Mouse (Mus musculus) T-helper 17 cell (primary cell): ENCODE results near the gene Erbb4.
"Not testable (repeated sequence)": the region's sequence is repeated elsewhere in the genome, so short reads cannot be mapped to it uniquely, and the experiment has no call there.

Experiments
- in situ Hi-C, 2 experiments: fragments of 300-600 bp; cut with MboI, MseI; formaldehyde crosslinking; loops; 1 replicate in 1 of 2; 2 replicates in 1 of 2; pipeline ENCODE4 v1.15.1; 2025; ENCODE audit warnings: high pct_unique_total_duplicates in 2 of 2

Erbb4 gene

GRCm38 (mm10) chr1:68872976-68873634, 234.8 kb downstream of the Erbb4 start:
- in situ Hi-C loops, result no loop called here

- in situ Hi-C loops, result no loop called here
Measured at GRCm38 (mm10) chr1:68860341-68860740, 247.5 kb downstream of the Erbb4 start.

GRCm38 (mm10) chr1:68859480-68859879, 248.4 kb downstream of the Erbb4 start:
- in situ Hi-C loops, result no loop called here

GRCm38 (mm10) chr1:68839352-68839751, 268.5 kb downstream of the Erbb4 start:
- in situ Hi-C loops, result no loop called here

- in situ Hi-C loops, result no loop called here
Measured at GRCm38 (mm10) chr1:68834686-68835085, 273.2 kb downstream of the Erbb4 start.

- in situ Hi-C loops, result no loop called here
Measured at GRCm38 (mm10) chr1:68832101-68832500, 275.8 kb downstream of the Erbb4 start.

- in situ Hi-C loops, result no loop called here
Measured at GRCm38 (mm10) chr1:68831575-68831974, 276.3 kb downstream of the Erbb4 start.

- in situ Hi-C loops, result no loop called here
Measured at GRCm38 (mm10) chr1:68830501-68831239, 277.2 kb downstream of the Erbb4 start.

GRCm38 (mm10) chr1:68823116-68823644, 284.7 kb downstream of the Erbb4 start:
- in situ Hi-C loops, result no loop called here

GRCm38 (mm10) chr1:68806711-68807110, 301.1 kb downstream of the Erbb4 start:
- in situ Hi-C loops, result no loop called here

GRCm38 (mm10) chr1:68787409-68788015, 320.3 kb downstream of the Erbb4 start:
- in situ Hi-C loops, result no loop called here

- in situ Hi-C loops, result no loop called here
Measured at GRCm38 (mm10) chr1:68780653-68781052, 327.2 kb downstream of the Erbb4 start.

GRCm38 (mm10) chr1:68780032-68780431, 327.8 kb downstream of the Erbb4 start:
- in situ Hi-C loops, result no loop called here

GRCm38 (mm10) chr1:68766095-68766494, 341.8 kb downstream of the Erbb4 start:
- in situ Hi-C loops, result not testable (repeated sequence)

GRCm38 (mm10) chr1:68762456-68762855, 345.4 kb downstream of the Erbb4 start:
- in situ Hi-C loops, result no loop called here

GRCm38 (mm10) chr1:68748976-68749375, 358.9 kb downstream of the Erbb4 start:
- in situ Hi-C loops, result no loop called here

- in situ Hi-C loops, result no loop called here
Measured at GRCm38 (mm10) chr1:68681478-68681877, 426.4 kb downstream of the Erbb4 start.

- in situ Hi-C loops, result no loop called here
Measured at GRCm38 (mm10) chr1:68674667-68675066, 433.2 kb downstream of the Erbb4 start.

GRCm38 (mm10) chr1:68666831-68667601, 440.8 kb downstream of the Erbb4 start:
- in situ Hi-C loops, result no loop called here

- in situ Hi-C loops, result no loop called here
Measured at GRCm38 (mm10) chr1:68590475-68590874, 517.4 kb downstream of the Erbb4 start.

GRCm38 (mm10) chr1:68573851-68574540, 533.9 kb downstream of the Erbb4 start:
- in situ Hi-C loops, result loop anchor here in 1 of 2 experiments (10.0 kb wide), 1 partner anchor 401 kb away; no protein-coding TSS in a partner anchor
